Mouse (Mus musculus) MEL (cell line): Measurements from ENCODE around the gene Tmem160. TPM values are rescaled to one million over a fixed set of nuclear protein-coding genes. Genes with fewer than 3 reads are reported as not detected.

Experiments used
- DNase-seq: peaks from one replicate; pipeline ENCODE4 v3.0.0; 2011; ENCODE audit warnings: low read depth, low spot score
- H3K27ac ChIP-seq: 2 replicates; pipeline ENCODE4 v1.5.1; 2012; ENCODE audit warnings: low read depth, mild to moderate bottlenecking, control low read depth, low read length, moderate library complexity; ENCODE audit not compliant: control insufficient read depth
- H3K27me3 ChIP-seq, 2 experiments: fragments of 150-350 bp in 1 of 2; sonication (generic) in 1 of 2; 2 replicates each; pipeline ENCODE4 v1.6.1; 2012; ENCODE audit warnings: low read length in 2 of 2, mild to moderate bottlenecking in 2 of 2, improper control_type of control experiment in 1 of 2, moderate library complexity in 1 of 2; ENCODE audit not compliant: insufficient read depth in 2 of 2, control insufficient read depth in 1 of 2
- H3K36me3 ChIP-seq, 2 experiments: 2 replicates each; pipeline ENCODE4 v1.6.1; 2012 to 2014; ENCODE audit warnings: low read length in 2 of 2, improper control_type of control experiment in 1 of 2, inconsistent platforms in 1 of 2, mild to moderate bottlenecking in 1 of 2; ENCODE audit not compliant: insufficient read depth in 2 of 2, control insufficient read depth in 1 of 2
- H3K4me1 ChIP-seq, 2 experiments: fragments of 150-350 bp in 1 of 2; sonication (generic) in 1 of 2; 2 replicates each; pipeline ENCODE4 v1.6.1; 2012; ENCODE audit warnings: low read length in 2 of 2, improper control_type of control experiment in 1 of 2, mild to moderate bottlenecking in 1 of 2; ENCODE audit not compliant: insufficient read depth in 2 of 2, control insufficient read depth in 1 of 2
- H3K4me3 ChIP-seq, 2 experiments: fragments of 150-350 bp in 1 of 2; sonication (generic) in 1 of 2; 2 replicates each; pipeline ENCODE4 v1.5.1; 2012; ENCODE audit warnings: low read depth in 2 of 2, low read length in 2 of 2, mild to moderate bottlenecking in 2 of 2, moderate library complexity in 2 of 2, control low read depth in 1 of 2, improper control_type of control experiment in 1 of 2; ENCODE audit not compliant: control insufficient read depth in 1 of 2, insufficient read depth in 1 of 2
- H3K79me2 ChIP-seq: 2 replicates; pipeline ENCODE4 v1.6.1; 2012; ENCODE audit warnings: mild to moderate bottlenecking, low read length, moderate library complexity; ENCODE audit not compliant: control insufficient read depth, poor library complexity, insufficient read depth
- H3K9ac ChIP-seq: 2 replicates; pipeline ENCODE4 v1.6.1; 2012; ENCODE audit warnings: low read depth, mild to moderate bottlenecking, control low read depth, low read length, moderate library complexity; ENCODE audit not compliant: control insufficient read depth, poor library complexity, severe bottlenecking
- H3K9me3 ChIP-seq: fragments of 150-350 bp; sonication (generic); replicated peaks from 2 replicates; pipeline ENCODE4 v1.6.1; 2012; ENCODE audit warnings: mild to moderate bottlenecking, low read length, improper control_type of control experiment, moderate library complexity; ENCODE audit not compliant: insufficient read depth
- BHLHE40 ChIP-seq: IDR thresholded peaks from 2 replicates; pipeline ENCODE4 v1.6.1; 2012; ENCODE audit warnings: low read depth, mild to moderate bottlenecking, inconsistent platforms, low read length, improper control_type of control experiment, borderline replicate concordance
- CHD2 ChIP-seq: IDR thresholded peaks from 2 replicates; pipeline ENCODE4 v1.6.1; 2011; ENCODE audit warnings: low read length, improper control_type of control experiment
- ELF1 ChIP-seq: IDR thresholded peaks from 2 replicates; pipeline ENCODE4 v1.6.1; 2014; ENCODE audit warnings: low read depth, mild to moderate bottlenecking, inconsistent platforms, low read length, improper control_type of control experiment, moderate library complexity
- GATA1 ChIP-seq: IDR thresholded peaks from 2 replicates; pipeline ENCODE4 v1.6.1; 2011; ENCODE audit warnings: low read depth, low read length, improper control_type of control experiment
- HCFC1 ChIP-seq: IDR thresholded peaks from 2 replicates; pipeline ENCODE4 v1.6.1; 2012; ENCODE audit warnings: low read depth, mild to moderate bottlenecking, inconsistent platforms, low read length, improper control_type of control experiment, moderate library complexity
- KAT2A ChIP-seq: conservative IDR thresholded peaks from 2 replicates; pipeline ENCODE4 v1.6.1; 2012; ENCODE audit warnings: low read depth, low read length, improper control_type of control experiment, inconsistent platforms
- MAZ ChIP-seq: IDR thresholded peaks from 2 replicates; pipeline ENCODE4 v1.6.1; 2012; ENCODE audit warnings: low read depth, mild to moderate bottlenecking, inconsistent platforms, low read length, improper control_type of control experiment
- MEF2A ChIP-seq: IDR thresholded peaks from 2 replicates; pipeline ENCODE4 v1.6.1; 2014; ENCODE audit warnings: low read depth, mild to moderate bottlenecking, inconsistent platforms, low read length, improper control_type of control experiment; ENCODE audit not compliant: poor library complexity, insufficient replicate concordance, severe bottlenecking; ENCODE audit errors: extremely low read depth
- MXI1 ChIP-seq: IDR thresholded peaks from 2 replicates; pipeline ENCODE4 v1.6.1; 2011; ENCODE audit warnings: mild to moderate bottlenecking, low read depth, low read length, improper control_type of control experiment
- NRF1 ChIP-seq: IDR thresholded peaks from 2 replicates; pipeline ENCODE4 v1.6.1; 2014; ENCODE audit warnings: low read depth, mild to moderate bottlenecking, inconsistent platforms, low read length, improper control_type of control experiment, moderate library complexity; ENCODE audit not compliant: poor library complexity, insufficient read depth, severe bottlenecking
- RAD21 ChIP-seq: IDR thresholded peaks from 2 replicates; pipeline ENCODE4 v1.6.1; 2011; ENCODE audit warnings: mild to moderate bottlenecking, low read depth, low read length, improper control_type of control experiment
- RCOR1 ChIP-seq: IDR thresholded peaks from 2 replicates; pipeline ENCODE4 v1.6.1; 2012; ENCODE audit warnings: low read depth, mild to moderate bottlenecking, inconsistent platforms, low read length, improper control_type of control experiment
- SMC3 ChIP-seq: IDR thresholded peaks from 2 replicates; pipeline ENCODE4 v1.6.1; 2011; ENCODE audit warnings: low read depth, low read length, improper control_type of control experiment
- ZC3H11A ChIP-seq: IDR thresholded peaks from 2 replicates; pipeline ENCODE4 v1.6.1; 2012; ENCODE audit warnings: low read depth, mild to moderate bottlenecking, inconsistent platforms, low read length, improper control_type of control experiment
- ZKSCAN1 ChIP-seq: IDR thresholded peaks from 2 replicates; pipeline ENCODE4 v1.6.1; 2012; ENCODE audit warnings: low read depth, mild to moderate bottlenecking, inconsistent platforms, low read length, improper control_type of control experiment, moderate library complexity
- polyA plus RNA-seq, 2 experiments: library from polyadenylated mRNA; stranded (reverse) in 1 of 2; unstranded in 1 of 2; fragments of >175 nt in 1 of 2; fragments of >200 nt in 1 of 2; gene quantifications; 2 replicates each; pipeline versions ENCODE4 v1.2.1 to v1.2.4; 2012; ENCODE audit warnings: low replicate concordance in 2 of 2, low read depth in 1 of 2; ENCODE audit not compliant: insufficient read length in 2 of 2, insufficient read depth in 1 of 2, missing spikeins in 1 of 2
- total RNA-seq: library from RNA; depleted of rRNA; stranded (reverse); fragments of 300-350 nt; gene quantifications from 2 replicates; pipeline ENCODE4 v1.2.3, GENCODE M21; 2012; rRNA removed

Tmem160 gene
- total and polyA plus RNA-seq, 3 experiments = 73.3 to 90.1 TPM; not detected in 1

GRCm38 (mm10) chr7:16501571-16501970 is 49.0 kb downstream of the Tmem160 start (continued):
- no peak for TF ChIP-seq ELF1

GRCm38 (mm10) chr7:16504573-16505225 is 52.1 kb downstream of the Tmem160 start:
- peaks cover 0 to 6% of the 10 kb centered on the region in 2 experiments; a peak in 2 of 4 replicates for H3K36me3 ChIP-seq
- no peak for DNase-seq
- H3K9ac ChIP-seq = no peak overlapping the region
- no peaks in the 10 kb centered on the region for H3K4me1 ChIP-seq
- no peaks in the 10 kb centered on the region for H3K9me3 ChIP-seq
- no peak for TF ChIP-seq CHD2
- no peak for TF ChIP-seq SMC3
- TF ChIP-seq ZKSCAN1 = no peak
- no peak for TF ChIP-seq GATA1
- no peak for TF ChIP-seq NRF1
- no peak for TF ChIP-seq RAD21
- TF ChIP-seq KAT2A = no peak
- TF ChIP-seq RCOR1 = no peak
- no peak for TF ChIP-seq ZC3H11A
- TF ChIP-seq MEF2A = no peak
- no peak for TF ChIP-seq MXI1
- TF ChIP-seq MAZ = no peak
- no peak for TF ChIP-seq BHLHE40
- TF ChIP-seq HCFC1 = no peak
- no peaks in the 10 kb centered on the region for H3K79me2 ChIP-seq
- H3K27me3 ChIP-seq = no peaks in the 10 kb centered on the region
- H3K27ac ChIP-seq = no peak overlapping the region
- no peak overlapping the region for H3K4me3 ChIP-seq

Other genes starting within 250 kb of the Tmem160 start
- gene Dhx34, start 230.7 kb upstream of the Tmem160 start, total RNA-seq = 5.8 and 6.0 TPM in 2 replicates
- 10 to 100 TPM in 1 of 2 experiments, not detected in 1; 13.6 TPM for gene Dhx34, start 230.7 kb upstream of the Tmem160 start, polyA plus RNA-seq
- 0.92 and 1.7 TPM in 2 replicates for gene C5ar2, start 208.6 kb upstream of the Tmem160 start, total RNA-seq
- under 1 TPM in 1 of 2 experiments, not detected in 1; 0.49 TPM for gene C5ar2, start 208.6 kb upstream of the Tmem160 start, polyA plus RNA-seq
- gene C5ar1, start 193.2 kb upstream of the Tmem160 start, total RNA-seq = not detected in 2 replicates
- gene C5ar1, start 193.2 kb upstream of the Tmem160 start, polyA plus RNA-seq = not detected
- 38.0 and 50.7 TPM in 2 replicates for gene Inafm1, start 179.2 kb upstream of the Tmem160 start, total RNA-seq
- gene Inafm1, start 179.2 kb upstream of the Tmem160 start, polyA plus RNA-seq = 10 to 100 TPM in 1 of 2 experiments, not detected in 1; 87.6 TPM
- 57.4 and 63.6 TPM in 2 replicates for gene Ccdc9, start 166.0 kb upstream of the Tmem160 start, total RNA-seq
- 10 to 100 TPM in 1 of 2 experiments, not detected in 1; 97.1 TPM for gene Ccdc9, start 166.0 kb upstream of the Tmem160 start, polyA plus RNA-seq
- gene Bbc3, start 144.4 kb upstream of the Tmem160 start, total RNA-seq = 2.9 and 4.4 TPM in 2 replicates
- gene Bbc3, start 144.4 kb upstream of the Tmem160 start, polyA plus RNA-seq = 1 to 10 TPM in 1 of 2 experiments, not detected in 1; 9.3 TPM
- 182 and 187 TPM in 2 replicates for gene Sae1, start 65.0 kb upstream of the Tmem160 start, total RNA-seq
- gene Sae1, start 65.0 kb upstream of the Tmem160 start, polyA plus RNA-seq = 100 to 1,000 TPM in 1 of 2 experiments, not detected in 1; 287 TPM
- 32.2 and 32.9 TPM in 2 replicates for gene Zc3h4, start 51.9 kb upstream of the Tmem160 start, total RNA-seq
- gene Zc3h4, start 51.9 kb upstream of the Tmem160 start, polyA plus RNA-seq = 10 to 100 TPM; 59.4 to 71.8 TPM
- 0.08 and 0.16 TPM in 2 replicates for gene Npas1, start 24.9 kb downstream of the Tmem160 start, total RNA-seq
- 1 to 10 TPM in 1 of 2 experiments, not detected in 1; 1.3 TPM for gene Npas1, start 24.9 kb downstream of the Tmem160 start, polyA plus RNA-seq
- gene Arhgap35, start 162.2 kb downstream of the Tmem160 start, total RNA-seq = 6.7 and 7.4 TPM in 2 replicates
- 10 to 100 TPM in 1 of 2 experiments, not detected in 1; 13.4 TPM for gene Arhgap35, start 162.2 kb downstream of the Tmem160 start, polyA plus RNA-seq
- gene Ceacam15, start 222.9 kb downstream of the Tmem160 start, total RNA-seq = not detected in 2 replicates
- gene Ceacam15, start 222.9 kb downstream of the Tmem160 start, polyA plus RNA-seq = not detected